Mouse (Mus musculus) gastrocnemius, postnatal 4 days (tissue): ENCODE measurements around the gene Atp2a2. TPM values are rescaled to one million over a fixed set of nuclear protein-coding genes. Genes with fewer than 3 reads are reported as not detected.
A peak's percentile ranks its signal among the peaks of the same experiment; 100 is the strongest.

Experiments
- DNase-seq, 2 experiments: peaks; one replicate each; pipeline ENCODE4 v3.0.0; 2021 to 2022; ENCODE audit warnings: low spot score in 2 of 2, mixed read lengths in 2 of 2
- long read RNA-seq, 2 experiments: library from polyadenylated mRNA; stranded (forward); transcript quantifications; one replicate each; pipeline ENCODE4 v2.0.0; 2021
- total RNA-seq, 2 experiments: library from RNA; stranded (reverse); gene quantifications; 2 replicates each; pipeline ENCODE4 v1.2.3; 2021

Atp2a2 gene
- total RNA-seq = 100 to 1,000 TPM; 250 to 265 TPM
- long read RNA-seq, experiment 1, full-length matches to known transcripts = 170 of 245 reads
- long read RNA-seq, experiment 1, partial matches to known transcripts = 41 of 245 reads
- long read RNA-seq, experiment 1, other reads (novel, unspliced or antisense) = 34 of 245 reads
- long read RNA-seq, experiment 2, full-length matches to known transcripts = 292 of 367 reads
- long read RNA-seq, experiment 2, partial matches to known transcripts = 37 of 367 reads
- long read RNA-seq, experiment 2, other reads (novel, unspliced or antisense) = 38 of 367 reads

DNA sequence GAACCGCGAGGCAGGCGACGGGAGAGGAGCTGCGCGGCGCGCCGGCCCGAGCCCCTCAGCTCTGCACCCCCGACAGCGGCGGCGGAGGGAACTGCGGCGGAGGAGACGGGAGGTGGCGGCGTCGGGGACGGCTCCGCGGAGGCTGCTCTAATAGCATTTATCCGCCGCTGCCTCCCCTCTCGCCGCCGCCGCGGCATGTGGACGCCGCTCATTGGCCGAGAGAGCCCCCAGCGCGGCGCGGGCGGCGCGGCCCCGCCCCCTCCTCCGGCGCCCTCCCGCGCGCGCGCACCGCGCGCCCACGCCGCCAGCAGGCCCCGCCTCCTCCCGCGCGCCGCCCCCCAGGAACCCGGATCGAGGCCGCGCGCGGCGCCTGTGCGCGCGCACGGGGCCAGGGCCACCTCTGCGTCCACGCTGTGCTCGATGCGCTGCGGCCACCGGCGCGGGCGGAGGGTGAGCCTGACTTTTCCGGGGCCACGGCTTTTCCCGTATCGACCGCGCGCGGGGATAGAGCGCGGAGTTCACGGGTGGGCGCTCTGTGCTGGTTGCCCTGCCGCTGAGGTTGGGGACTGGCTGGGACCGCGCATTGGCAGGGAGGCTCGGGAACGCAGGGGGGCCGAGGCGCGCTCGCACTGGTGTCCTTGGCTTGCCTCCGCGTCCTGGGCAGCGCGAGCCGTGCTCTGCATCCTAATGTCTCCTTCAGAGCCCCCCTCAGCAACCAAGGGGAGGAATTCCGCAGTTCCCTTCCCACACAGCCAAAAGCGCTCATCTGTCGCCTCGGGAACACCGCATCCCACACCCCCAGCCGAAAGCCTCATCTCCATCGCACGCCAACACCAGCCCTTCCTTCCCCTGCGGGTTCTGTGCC lies at the start of gene Atp2a2:
Gene Atp2a2 (minus strand): TSS at position 149 of the 865 bp plus-strand sequence.
- peak; percentile 91 for DNase-seq

DNA sequence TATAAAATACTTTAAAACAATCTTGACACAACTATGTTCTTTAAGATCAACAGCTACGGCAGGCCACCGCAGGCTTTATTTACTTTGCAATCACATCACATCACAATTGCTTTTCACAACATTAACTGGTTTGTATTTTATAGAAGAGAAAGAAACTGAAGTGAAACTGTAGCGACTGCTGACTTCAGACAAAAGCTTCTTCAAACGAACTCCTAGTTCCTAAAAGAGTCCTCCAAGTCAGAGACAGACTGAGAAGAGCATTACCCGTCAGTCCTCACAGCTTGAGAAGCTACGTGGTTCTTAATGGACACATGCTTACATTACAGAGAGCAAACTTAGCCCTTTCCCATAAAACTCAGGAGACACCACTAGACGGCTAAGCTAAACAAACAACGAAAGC lies 48.4 kb upstream of the Atp2a2 start:
- DNase-seq = no peak

DNA sequence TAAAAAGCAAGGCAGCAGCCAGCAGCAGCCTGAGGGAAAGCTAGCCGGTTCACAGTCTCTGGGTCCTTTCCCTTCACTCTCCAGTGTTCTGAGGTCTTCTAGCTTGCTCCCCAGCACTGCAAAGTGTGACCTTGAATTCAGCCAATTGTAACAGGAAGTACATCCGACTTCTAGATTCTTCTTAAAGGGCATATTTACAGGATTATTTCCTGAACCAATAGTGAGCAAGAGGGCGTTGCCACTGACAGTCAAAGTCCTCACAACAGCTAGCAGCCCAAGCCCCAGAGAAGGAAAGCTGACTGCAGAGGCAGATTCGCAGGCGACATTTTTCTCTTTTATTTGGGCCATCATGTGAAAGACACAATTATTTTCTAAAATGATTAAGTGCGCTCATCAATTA lies 46.6 kb upstream of the Atp2a2 start:
- DNase-seq = no peak

DNA sequence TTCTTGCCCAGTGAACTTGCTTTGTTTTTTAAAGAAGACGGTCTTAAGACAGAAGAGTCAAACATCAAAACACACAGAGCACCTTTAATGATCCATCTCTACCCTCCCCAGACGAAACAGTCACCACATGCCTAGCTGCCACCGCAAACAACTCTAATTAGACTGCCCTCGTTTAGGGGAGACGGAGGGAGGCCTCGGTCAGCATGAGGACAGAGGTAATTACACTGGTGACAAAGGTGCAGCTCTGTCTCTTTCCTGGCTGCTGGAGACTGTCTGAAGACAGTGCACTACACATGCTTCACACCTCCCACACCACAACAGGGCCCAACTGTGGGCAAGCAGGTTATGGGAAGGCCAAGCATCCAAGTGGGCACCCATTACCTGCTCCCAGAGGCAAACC lies 45.8 kb upstream of the Atp2a2 start:
- no peak for DNase-seq

DNA sequence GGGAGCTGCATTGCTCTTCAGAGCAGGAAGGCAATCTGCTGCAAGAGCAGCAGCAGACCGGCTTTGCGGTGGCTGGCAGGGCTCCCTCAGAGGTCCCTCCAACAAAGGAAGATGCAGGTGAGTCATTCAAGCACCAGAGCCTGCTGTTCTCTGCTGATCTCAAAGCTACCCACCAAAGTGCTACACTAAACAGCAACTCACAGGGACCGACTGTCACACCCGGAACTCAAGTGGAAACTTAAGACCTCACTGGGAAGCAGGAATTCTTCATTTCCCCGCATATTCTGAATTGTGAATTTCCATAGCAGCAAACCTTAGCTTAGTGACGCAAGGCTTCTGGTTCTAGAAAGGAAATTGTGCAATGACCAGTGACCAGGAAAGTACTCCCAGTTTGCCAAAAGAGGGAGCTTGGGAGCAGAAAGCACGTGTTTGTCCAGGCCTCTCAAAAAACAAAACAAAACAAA lies 45.3 kb upstream of the Atp2a2 start:
- peak in 1 of 2 experiments; percentile 25 for DNase-seq

DNA sequence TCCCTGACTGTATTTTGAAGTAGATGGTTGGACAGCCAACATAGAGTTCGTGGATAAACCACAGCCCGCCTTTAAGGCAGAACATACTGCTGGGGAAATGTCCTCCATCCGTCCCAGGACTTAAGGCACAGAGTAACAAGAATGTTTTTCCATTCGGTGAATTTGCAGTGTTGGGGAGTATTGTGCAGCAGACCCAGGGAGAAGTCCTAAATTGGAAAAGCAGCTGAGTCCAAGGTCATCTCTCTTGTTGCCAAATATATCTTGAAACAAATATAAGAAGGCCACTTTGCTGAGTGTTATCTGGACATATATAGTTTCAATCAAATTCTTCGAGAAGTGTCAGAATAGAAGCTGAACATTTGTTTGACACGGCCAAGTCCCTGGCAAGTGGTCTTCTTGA lies 41.4 kb upstream of the Atp2a2 start:
- DNase-seq = no peak

DNA sequence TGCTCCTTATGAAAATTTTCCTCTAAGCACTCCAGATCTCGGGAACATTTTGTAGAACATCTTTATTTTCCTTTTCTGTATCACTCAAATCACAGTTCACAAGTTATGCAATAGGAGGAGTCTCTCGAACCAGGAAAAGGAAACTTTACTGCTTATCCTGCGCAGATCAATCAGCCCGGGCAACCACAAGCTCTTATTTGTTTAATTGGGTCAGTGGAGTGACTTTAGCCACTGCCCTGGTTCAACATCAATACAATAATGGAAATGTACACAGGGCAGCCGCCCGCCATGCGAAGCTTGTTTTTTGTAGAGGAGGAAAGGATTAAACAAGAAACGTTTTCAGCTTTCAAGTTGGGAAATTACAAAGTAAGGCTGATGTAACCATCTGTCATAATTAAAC lies 39.8 kb upstream of the Atp2a2 start:
- DNase-seq = no peak

DNA sequence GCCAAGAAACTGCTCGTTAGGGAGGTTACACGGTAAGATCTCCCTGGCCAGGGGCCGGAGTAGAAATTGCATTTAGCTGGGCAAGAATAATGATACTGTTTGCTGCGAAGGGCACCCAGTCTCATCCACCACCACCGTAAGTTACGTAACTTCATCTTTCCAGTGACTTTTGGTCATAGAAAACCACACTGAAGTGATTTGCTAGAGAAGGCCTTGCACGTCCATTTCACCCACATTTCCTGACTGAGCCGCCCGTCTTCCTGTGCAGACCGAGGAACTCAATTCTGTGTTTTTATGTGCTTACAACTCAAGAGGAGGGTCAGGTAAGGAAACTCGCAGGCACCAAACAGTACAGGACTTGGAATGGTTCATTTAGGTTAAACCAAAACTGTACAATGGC lies 36.1 kb upstream of the Atp2a2 start:
- DNase-seq = no peak

DNA sequence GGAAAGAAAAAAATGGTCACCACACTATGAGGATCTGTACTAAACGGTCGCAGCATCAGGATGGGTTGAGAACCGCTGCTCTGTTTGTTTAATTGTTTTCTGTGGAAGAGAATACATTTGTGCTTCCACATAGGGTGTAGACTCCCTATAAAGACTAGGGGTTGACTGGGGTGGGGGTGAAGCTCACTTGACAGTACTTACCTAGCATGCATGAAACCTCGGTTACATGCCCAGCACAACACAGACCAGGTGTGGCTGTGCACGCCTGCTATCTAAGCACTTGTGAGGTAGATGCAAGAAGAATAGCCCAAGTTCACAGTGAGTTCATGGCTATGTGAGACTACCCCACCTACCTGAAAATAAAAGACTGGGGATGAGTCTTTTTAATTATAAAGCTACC lies 35.6 kb upstream of the Atp2a2 start:
- DNase-seq = no peak

DNA sequence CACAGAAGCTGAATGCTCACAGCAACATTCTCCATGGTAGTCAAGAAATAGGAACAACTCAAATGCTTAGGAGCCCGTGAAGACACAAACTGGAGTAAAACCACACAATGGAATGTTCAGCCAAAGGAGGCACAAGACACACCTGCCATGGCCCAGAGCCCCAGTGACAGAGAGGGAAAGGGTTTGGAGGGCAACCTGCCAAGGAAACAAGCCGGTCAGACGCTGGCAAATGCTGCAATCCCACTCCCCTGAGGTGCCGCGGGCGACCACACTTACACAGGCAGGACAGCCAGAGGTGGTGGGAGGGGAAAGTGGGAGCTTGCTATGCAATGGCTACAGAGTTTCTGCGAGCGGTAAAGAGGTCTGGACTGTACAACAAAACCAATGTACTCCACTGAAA lies 31.9 kb upstream of the Atp2a2 start:
- DNase-seq = no peak

DNA sequence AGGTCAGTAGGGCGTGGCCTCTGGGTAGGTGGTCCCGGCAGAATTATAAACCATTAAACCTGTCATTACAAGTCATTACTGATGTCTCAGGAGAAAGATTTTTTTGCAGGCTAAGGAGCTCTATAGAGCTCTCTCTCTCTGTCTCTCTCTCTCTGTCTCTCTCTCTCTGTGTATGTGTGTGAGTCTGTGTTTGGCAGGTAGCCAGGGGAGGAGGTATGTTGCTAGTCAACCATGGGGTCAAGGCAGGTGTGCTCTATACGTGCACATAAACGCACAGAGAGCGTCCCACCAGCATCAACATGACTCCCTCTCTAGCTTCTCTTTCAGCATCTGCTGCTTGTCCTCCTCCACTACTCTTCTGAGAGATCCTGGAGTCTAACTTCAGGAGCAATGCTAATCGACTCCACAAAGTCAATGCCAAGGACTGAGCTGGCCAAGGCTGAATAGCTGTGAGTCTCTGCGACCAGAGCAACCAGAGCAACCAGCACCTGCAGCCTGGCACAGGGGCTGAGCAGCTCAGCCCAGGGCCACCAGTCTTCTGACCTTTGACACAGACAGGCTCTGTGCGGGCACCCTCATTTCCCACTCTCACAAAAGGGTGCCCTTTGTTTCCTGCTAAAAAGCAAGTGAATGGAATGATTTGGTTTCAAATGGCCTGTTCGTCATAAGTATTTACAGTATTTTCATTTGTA lies 28.0 kb upstream of the Atp2a2 start:
- DNase-seq = no peak

DNA sequence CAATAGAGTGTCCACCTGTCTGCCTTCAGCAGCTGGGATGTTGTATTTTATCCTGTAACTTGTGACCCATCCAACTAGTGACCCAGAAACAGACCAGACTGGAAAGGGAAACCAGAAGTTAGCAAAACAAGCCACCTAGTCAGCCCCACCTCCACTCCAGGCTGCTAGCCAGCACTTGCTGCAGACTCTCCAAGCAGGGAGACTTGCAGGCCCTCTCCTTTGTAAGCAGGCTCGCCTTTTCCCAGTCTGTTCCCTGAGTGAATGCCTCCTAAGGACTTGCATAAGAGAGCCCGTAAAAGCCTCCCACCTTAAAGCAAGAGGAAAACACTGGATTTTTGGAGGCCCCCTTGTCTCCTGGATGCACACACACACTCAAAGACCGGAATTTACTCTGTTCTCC lies 27.3 kb upstream of the Atp2a2 start:
- DNase-seq = peak in 1 of 2 experiments; percentile 54

DNA sequence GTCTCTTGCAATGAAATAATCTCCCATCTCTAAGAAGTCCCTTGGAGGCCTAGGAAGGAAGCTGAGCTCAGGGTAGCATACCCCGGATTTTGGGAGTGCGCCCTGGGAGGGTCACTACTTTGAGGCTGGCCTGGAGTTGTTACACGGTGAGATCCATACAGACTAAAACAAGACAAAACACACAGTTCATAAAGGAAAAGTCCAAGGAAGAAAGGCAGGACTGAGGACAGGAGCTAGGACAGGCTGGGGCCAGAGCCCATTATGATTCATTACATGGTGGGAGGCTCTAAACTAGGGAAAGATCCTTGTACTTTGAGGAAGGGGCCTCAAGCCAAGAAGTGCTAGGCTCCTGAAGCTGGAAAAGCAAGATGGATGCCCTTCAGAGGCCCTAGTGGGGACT lies 26.6 kb upstream of the Atp2a2 start:
- DNase-seq = no peak

DNA sequence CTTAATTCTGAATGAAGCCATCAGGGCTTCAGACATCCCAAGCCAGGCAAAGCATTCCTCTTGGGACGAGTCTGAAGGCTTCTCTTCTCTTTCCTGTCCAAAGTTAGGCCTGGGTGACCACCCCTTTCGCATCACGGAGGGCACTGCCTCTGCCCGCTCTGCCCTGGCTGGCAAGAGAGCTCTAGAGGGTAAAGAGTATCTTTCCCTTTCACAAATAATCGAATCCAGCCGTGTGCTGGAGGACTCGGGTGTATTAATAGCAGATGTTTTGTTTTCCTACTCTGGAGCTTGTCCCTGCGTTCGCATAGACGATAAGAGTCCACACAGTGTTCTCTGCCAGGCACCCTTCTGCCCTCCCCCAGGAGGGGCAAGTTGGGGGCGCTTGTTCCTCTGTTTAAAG lies 25.7 kb upstream of the Atp2a2 start:
- no peak for DNase-seq

DNA sequence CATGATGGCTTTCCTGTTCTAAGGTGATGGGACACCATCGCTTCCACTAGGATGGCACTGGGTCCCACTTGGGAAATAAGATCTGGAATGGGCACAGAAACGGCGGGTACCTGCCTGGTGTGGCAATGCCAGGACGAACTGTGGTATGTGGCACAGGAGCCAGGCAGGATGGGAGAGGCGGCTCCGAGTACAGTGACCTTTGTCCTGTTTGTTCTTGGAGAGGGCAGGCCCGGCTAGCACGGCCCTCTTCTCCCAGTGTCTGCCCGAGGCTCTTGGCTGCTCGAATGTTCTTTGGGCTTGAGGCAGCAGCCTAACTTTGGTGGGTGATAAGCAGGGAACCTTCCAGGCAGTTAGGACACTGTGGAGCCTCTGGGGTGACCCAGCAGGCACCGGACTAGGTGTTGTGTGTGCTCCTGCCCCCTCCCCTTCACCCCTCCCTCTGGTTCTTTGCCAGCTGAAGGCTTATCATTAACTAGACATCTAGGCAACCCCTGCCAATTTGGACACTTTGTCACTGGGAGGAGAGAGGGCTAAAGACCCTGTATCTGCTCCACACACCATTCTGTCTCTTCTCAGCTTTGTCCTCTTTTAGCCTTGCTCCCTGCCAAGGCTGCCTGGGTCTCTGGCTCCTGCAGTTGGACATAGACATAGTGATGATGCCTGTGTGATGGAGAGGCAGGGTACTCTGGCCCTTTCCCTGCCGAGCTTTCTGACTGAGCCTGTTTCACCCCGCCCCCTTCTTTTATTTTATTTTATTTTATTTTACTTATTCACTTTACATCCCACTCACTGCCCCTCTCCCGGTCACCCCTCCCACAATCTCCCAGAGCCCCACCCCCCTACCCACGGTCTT lies 25.1 kb upstream of the Atp2a2 start:
- DNase-seq = no peak

DNA sequence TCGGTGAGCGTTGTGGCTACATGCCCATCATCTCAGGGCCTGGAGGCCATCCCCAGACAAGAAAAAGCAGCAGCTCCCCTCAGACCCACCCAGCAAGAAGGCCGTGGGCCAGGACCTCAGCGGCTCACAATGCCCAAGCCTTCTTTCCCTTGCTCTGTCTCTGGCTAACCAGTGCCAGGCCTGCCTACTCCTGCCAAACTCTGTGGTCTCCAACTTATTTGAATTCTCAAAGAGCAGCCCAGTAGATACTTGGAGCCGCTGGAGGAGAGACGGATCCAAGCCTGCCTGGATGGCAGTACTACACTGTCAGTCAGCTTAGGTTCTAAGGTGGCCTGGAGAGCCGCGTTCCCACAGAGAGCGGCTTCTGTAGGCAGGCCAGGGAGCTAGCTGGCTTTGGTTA lies 24.4 kb upstream of the Atp2a2 start:
- no peak for DNase-seq

DNA sequence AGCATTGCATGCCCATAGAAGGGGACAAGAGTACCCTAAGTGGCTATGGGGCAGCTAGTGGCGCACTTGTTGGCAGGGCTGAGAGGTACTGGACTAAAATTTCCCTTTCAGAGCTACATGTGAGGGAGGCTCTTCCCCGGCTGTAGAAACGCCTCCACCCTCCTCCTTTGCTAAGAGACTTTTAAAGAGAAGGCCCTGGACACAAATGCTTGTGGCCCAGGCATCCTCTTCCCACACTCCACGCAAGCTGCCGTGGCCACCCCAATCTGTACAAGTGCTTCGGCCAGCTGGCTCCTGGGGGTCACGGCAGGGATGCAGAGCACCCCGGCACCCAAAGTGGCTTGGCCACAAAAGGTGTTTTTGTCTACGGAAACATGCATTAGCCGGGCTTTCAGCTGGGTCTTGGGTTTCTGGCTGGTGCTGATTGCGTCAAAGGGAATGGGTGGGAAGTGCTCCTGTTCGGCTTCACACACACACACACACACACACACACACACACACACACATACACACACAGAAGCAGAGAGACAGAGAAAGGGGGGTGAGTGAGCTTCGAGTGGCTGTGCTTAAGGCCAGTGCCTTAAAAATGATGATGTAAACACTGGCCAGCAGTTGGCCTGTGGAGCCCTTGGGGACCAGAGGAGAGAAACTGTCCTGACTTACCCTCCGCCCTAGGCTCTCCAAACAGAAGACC lies 23.4 kb upstream of the Atp2a2 start:
- no peak for DNase-seq

DNA sequence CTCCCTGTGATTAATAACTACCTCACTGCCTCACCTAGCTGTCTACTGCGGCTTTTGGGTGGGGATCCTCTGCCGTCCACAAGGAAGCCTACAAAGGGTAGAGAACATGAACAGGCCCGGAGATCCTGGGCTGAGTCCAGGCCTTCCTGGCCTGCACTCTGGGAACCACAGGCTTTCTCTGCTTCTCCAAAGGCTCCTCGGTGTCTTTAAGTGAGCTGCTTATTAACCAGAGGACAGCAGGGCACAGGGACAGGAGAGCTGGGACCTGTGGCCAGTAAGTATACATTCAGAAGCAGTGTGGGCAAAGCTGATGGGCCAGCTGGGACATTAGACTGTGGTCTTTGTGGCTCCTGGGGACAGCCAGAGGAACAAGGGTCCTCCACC lies 22.8 kb upstream of the Atp2a2 start:
- no peak for DNase-seq

DNA sequence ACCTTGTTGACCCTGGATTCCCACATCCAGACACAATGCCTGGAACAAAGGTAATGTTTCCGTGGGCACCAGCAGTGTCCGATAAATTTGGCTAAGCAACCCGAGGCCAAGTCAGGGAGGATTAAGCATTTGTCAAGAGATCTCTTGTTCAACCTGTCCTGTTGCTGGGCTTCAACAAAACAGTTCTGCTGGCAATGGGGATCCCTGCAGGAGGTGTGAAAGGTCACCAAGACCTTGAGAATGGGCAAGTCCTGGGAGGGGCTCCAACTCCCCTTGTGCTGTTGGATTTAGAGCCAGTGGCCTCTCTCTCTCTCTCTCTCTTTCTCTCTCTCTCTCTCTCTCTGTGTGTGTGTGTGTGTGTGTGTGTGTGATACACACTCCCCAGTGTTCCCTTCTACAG lies 22.2 kb upstream of the Atp2a2 start:
- no peak for DNase-seq

DNA sequence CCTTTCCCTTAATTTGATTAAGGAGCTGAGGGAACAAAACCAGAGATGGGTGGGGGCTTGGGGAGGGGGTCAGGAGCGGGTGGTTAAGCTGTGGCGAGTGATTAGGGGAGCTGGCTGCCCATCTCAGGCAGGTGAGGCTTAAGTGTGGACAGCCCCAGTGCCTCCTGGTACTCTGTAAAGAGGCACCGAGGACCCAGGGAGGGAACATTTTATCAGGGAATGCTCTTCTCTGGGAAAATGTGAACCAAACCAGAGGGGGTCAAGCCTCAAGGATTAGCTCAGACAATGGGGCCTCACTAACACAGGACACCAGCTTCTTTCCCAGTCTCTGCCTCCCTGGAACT lies 19.1 kb upstream of the Atp2a2 start:
- no peak for DNase-seq
